Mouse (Mus musculus): ENCODE measurements around the gene Cmklr1.
A peak's percentile ranks its signal among the peaks of the same experiment; 100 is the strongest.

DNA sequence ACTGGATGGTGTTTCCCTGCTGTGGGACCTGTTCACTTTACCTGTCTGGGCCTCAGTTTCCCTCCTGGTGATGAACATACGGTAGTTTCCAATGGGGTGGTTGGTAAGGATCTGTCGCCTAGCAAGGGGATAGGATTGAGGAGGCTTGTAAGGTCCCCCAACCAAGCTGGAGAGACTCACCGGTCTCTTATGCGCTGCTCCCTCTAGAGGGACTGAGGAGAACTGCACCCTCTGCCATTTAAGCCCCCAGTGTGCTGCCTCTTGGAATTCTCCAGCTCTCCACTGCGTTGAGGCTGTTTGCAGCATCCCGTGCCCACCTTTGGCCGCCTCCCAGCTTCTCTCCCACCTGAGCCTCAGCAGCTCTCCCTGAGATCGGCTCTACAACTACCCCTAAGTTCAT lies 70.0 kb downstream of the Cmklr1 start:
- peak; percentile 75 for TF ChIP-seq CTCF (IDR thresholded peaks at IDR 0.05; ENCODE audit: low read depth)
- no peak for TF ChIP-seq EP300 (optimal IDR thresholded peaks at IDR 0.05)

Measured in stomach, postnatal 0 days (tissue).